Mouse (Mus musculus) kidney, embryonic 14.5 days (tissue): ENCODE results near the gene Eif4g2. TPM values are rescaled to one million over a fixed set of nuclear protein-coding genes. Genes with fewer than 3 reads are reported as not detected.

Source experiments
- ATAC-seq: fragments of 200-750 bp; cut with Nextera tagmentation; 2 replicates; pipeline ENCODE4 v1.8.0; 2017; ENCODE audit warnings: moderate number of reproducible peaks, mild to moderate bottlenecking, moderate TSS enrichment, moderate library complexity; ENCODE audit not compliant: low FRiP score, low TSS enrichment
- H3K27ac ChIP-seq: fragments of 300-500 bp; sonication (generic); 2 replicates; pipeline ENCODE4 v1.5.1; 2014; ENCODE audit warnings: low read depth, mild to moderate bottlenecking, low read length, moderate library complexity, mixed read lengths
- H3K27me3 ChIP-seq: fragments of 300-500 bp; sonication (generic); 2 replicates; pipeline ENCODE4 v1.6.1; 2014; ENCODE audit warnings: mild to moderate bottlenecking, low read length; ENCODE audit not compliant: control insufficient read depth, insufficient read depth
- H3K36me3 ChIP-seq: fragments of 300-500 bp; sonication (generic); 2 replicates; pipeline ENCODE4 v1.6.1; 2014; ENCODE audit warnings: low read length, mixed read lengths; ENCODE audit not compliant: control insufficient read depth, insufficient read depth
- H3K4me1 ChIP-seq: fragments of 300-500 bp; sonication (generic); 2 replicates; pipeline ENCODE4 v1.6.1; 2014; ENCODE audit warnings: low read length, mixed read lengths; ENCODE audit not compliant: control insufficient read depth, insufficient read depth
- H3K4me2 ChIP-seq: fragments of 300-500 bp; sonication (generic); replicated peaks from 2 replicates; pipeline ENCODE4 v1.6.1; 2014; ENCODE audit warnings: low read depth, mild to moderate bottlenecking, low read length
- H3K4me3 ChIP-seq: fragments of 300-500 bp; sonication (generic); 2 replicates; pipeline ENCODE4 v1.5.1; 2014; ENCODE audit warnings: mild to moderate bottlenecking, low read length
- H3K9ac ChIP-seq: fragments of 300-500 bp; sonication (generic); 2 replicates; pipeline ENCODE4 v1.6.1; 2014; ENCODE audit warnings: low read depth, mild to moderate bottlenecking, low read length, moderate library complexity
- H3K9me3 ChIP-seq: fragments of 300-500 bp; sonication (generic); 2 replicates; pipeline ENCODE4 v1.6.1; 2016; ENCODE audit warnings: low read length; ENCODE audit not compliant: control insufficient read depth
- WGBS: fragments of 180-500 bp; shearing (Covaris S2); extraction: QIAGEN DNeasy Blood & Tissue Kit; methylation state at CpG from one replicate; pipeline ENCODE4 v1.1.7; 2014; 5-methylcytosine and 5-hydroxymethylcytosine counted together
- polyA plus RNA-seq: library from polyadenylated mRNA; unstranded; fragments of >200 nt; fragmentation: Nextera tagmentation; extraction: Ambion mirVana; gene quantifications from 2 replicates; pipeline ENCODE4 v1.2.1, GENCODE M21; 2014

Eif4g2 gene
- polyA plus RNA-seq, 1 experiment from 2014 or later, result 1,074 TPM

DNA sequence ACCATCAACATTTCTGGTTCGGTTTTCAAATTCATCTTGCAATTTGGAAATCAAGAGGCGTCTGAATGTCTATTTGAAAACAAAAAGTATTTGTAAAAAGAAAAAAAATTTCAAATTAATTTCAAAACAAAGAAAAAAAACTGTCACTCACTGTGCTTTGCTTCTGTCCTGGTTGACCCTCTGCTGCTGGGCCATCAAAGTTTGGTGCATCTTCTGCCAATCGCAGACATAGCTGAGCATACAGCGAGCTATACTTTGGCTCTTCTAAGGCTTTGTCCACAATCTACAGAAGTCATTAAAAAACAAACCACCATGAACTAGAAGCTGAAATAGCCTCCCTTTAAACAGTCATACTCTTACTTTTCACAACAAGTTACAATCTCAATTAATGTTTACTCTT lies 4.6 kb downstream of the Eif4g2 start:
- Histone ChIP-seq H3K4me1 (peaks cover 15% of the 10 kb centered on the region; the same call in 1 of the 2 replicates), H3K36me3 (peaks cover 83% of the 10 kb centered on the region), H3K4me2 (no peak overlapping the region), H3K27me3 (no peaks in the 10 kb centered on the region), H3K9me3 (no peaks in the 10 kb centered on the region), H3K4me3 (no peak overlapping the region), H3K27ac (no peak overlapping the region), H3K9ac (no peak overlapping the region)
- 93% methylated on average over 4 of the region's 4 CpGs for WGBS
- ATAC-seq, result no peak

GRCm38 (mm10) chr7:111075288-111075687 lies 7.5 kb downstream of the Eif4g2 start:
- Histone ChIP-seq H3K4me3 (no peak overlapping the region), H3K4me2 (no peak overlapping the region), H3K27ac (no peak overlapping the region), H3K9ac (no peak overlapping the region), H3K27me3 (no peaks in the 10 kb centered on the region), H3K9me3 (no peaks in the 10 kb centered on the region), H3K36me3 (peaks cover 98% of the 10 kb centered on the region), H3K4me1 (peaks cover 5% of the 10 kb centered on the region; the same call in 1 of the 2 replicates)
- 88% methylated on average over 4 of the region's 4 CpGs for WGBS
- no peak for ATAC-seq

DNA sequence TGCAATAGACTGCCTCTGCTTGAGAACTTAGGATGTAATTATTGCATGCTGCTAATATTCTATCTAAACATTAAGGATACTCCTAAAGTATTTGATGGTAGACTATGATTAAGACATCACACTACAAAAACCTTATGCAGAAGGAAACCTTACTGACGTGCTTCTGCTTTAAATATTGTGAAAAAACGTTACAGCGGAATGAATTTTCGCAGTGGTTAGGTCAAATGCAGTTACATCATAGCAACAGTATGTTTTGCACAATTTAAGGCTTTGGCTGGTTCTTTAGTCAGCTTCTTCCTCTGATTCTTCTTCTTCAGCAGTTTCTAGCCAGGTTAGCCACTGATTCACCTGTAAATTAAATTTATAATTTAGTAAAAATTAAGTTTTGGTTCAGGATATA lies 10.4 kb downstream of the Eif4g2 start:
- Histone ChIP-seq H3K27me3 (no peaks in the 10 kb centered on the region), H3K4me3 (no peak overlapping the region), H3K9me3 (peaks cover 8% of the 10 kb centered on the region; the same call in 1 of the 2 replicates), H3K4me2 (no peak overlapping the region), H3K27ac (no peak overlapping the region), H3K4me1 (no peaks in the 10 kb centered on the region), H3K36me3 (peaks cover 93% of the 10 kb centered on the region), H3K9ac (no peak overlapping the region)
- no peak for ATAC-seq
- WGBS, result 92% methylated on average over 4 of the region's 4 CpGs

- Histone ChIP-seq H3K4me3 (no peak overlapping the region), H3K4me2 (no peak overlapping the region), H3K4me1 (no peaks in the 10 kb centered on the region), H3K27ac (no peak overlapping the region), H3K9me3 (peaks cover 8% of the 10 kb centered on the region; the same call in 1 of the 2 replicates), H3K36me3 (peaks cover 71% of the 10 kb centered on the region), H3K9ac (no peak overlapping the region), H3K27me3 (no peaks in the 10 kb centered on the region)
- peak; percentile 22; the same call in 1 of the 2 replicates for ATAC-seq
- 93% methylated on average over 2 of the region's 2 CpGs for WGBS
Observed at GRCm38 (mm10) chr7:111070167-111070496, 12.7 kb downstream of the Eif4g2 start.

- H3K36me3 ChIP-seq, result peaks cover 66% of the 10 kb centered on the region
- H3K9ac ChIP-seq, result no peak overlapping the region
- peak; percentile 47; the same call in 1 of the 2 replicates for ATAC-seq
- WGBS, result 95% methylated on average over 7 of the region's 7 CpGs
- no peak overlapping the region for H3K4me2 ChIP-seq
- H3K9me3 ChIP-seq, result peaks cover 8% of the 10 kb centered on the region; the same call in 1 of the 2 replicates
- H3K27ac ChIP-seq, result no peak overlapping the region
- H3K27me3 ChIP-seq, result no peaks in the 10 kb centered on the region
- H3K4me3 ChIP-seq, result no peak overlapping the region
- no peaks in the 10 kb centered on the region for H3K4me1 ChIP-seq
Observed at GRCm38 (mm10) chr7:111069439-111070166, 13.2 kb downstream of the Eif4g2 start.

DNA sequence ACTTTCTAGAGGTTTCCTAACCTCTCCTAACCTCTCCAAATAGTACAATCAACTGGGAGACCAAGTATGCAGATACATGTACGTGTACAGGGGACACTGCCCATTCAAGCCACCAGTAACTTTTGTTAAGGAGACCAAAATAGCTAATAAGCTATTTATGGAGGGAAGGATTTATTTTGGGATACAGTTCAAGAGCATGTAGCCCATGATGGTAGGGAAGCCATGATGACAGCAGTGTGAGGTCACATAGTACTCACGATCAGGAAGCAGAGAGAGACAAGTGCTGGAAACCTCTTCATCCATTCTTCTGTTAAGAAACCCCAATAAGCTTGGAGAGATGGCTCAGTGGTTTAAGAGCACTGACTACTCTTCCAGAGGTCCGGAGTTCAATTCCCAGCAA lies 14.6 kb downstream of the Eif4g2 start:
- WGBS, result 96% methylated on average over 3 of the region's 3 CpGs
- H3K27ac ChIP-seq, result no peak overlapping the region
- no peaks in the 10 kb centered on the region for H3K27me3 ChIP-seq
- H3K4me1 ChIP-seq, result no peaks in the 10 kb centered on the region
- no peak overlapping the region for H3K4me2 ChIP-seq
- no peak for ATAC-seq
- H3K9me3 ChIP-seq, result peaks cover 8% of the 10 kb centered on the region; the same call in 1 of the 2 replicates
- no peak overlapping the region for H3K9ac ChIP-seq
- no peak overlapping the region for H3K4me3 ChIP-seq
- peaks cover 52% of the 10 kb centered on the region for H3K36me3 ChIP-seq

DNA sequence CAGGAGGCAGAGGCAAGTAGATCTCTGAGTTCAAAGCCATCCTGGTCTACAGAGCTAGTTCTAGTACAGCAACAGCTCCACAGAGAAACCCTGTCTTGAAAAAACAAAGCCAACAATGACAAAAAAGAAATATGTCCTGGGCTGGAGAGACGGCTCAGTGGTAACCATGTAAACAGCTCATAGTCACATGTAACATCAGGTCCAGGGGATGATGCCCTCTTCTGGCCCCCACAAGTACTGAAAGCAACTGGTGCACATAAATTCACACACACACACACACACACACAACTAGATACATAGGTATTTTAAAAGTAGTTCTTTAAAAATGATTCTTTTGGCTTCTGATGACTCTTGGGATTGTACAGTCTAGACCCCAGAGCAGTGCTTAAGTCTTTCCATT lies 19.9 kb downstream of the Eif4g2 start:
- ATAC-seq, result no peak
- H3K36me3 ChIP-seq, result peaks cover 5% of the 10 kb centered on the region
- 87% methylated on average over 1 of the region's 1 CpGs for WGBS

DNA sequence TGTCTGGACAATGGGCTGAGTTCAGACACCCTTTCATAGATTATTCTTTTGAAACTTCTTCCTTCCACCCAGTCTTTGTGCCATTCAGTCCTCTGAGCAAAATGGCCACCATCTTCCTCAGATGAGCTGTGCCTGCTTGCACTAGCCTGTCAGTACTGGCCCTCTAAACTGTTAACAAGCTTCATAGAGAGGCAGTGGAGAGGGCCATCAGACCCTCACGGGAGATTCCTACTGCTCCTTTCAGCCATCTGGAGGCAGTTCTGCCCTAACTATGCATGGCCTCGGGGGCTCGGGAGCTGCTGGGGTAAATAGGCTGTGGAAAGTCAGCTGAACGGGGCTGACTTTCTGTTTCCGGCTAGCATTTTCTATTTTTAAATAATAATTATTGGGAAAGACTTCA lies 23.3 kb downstream of the Eif4g2 start:
- WGBS, result 63% methylated on average over 5 of the region's 5 CpGs
- Histone ChIP-seq H3K27me3 (no peaks in the 10 kb centered on the region), H3K27ac (no peak overlapping the region), H3K9ac (no peak overlapping the region), H3K4me1 (no peaks in the 10 kb centered on the region), H3K36me3 (peaks cover 20% of the 10 kb centered on the region), H3K9me3 (no peaks in the 10 kb centered on the region), H3K4me3 (no peak overlapping the region), H3K4me2 (no peak overlapping the region)
- ATAC-seq, result no peak

More for the DNA sequence above, 19.9 kb downstream of the Eif4g2 start:
- H3K4me2 ChIP-seq, result no peak overlapping the region
- no peak overlapping the region for H3K4me3 ChIP-seq
- H3K4me1 ChIP-seq, result no peaks in the 10 kb centered on the region
- H3K9me3 ChIP-seq, result peaks cover 4% of the 10 kb centered on the region; the same call in 1 of the 2 replicates
- no peaks in the 10 kb centered on the region for H3K27me3 ChIP-seq
- no peak overlapping the region for H3K27ac ChIP-seq
- H3K9ac ChIP-seq, result no peak overlapping the region

DNA sequence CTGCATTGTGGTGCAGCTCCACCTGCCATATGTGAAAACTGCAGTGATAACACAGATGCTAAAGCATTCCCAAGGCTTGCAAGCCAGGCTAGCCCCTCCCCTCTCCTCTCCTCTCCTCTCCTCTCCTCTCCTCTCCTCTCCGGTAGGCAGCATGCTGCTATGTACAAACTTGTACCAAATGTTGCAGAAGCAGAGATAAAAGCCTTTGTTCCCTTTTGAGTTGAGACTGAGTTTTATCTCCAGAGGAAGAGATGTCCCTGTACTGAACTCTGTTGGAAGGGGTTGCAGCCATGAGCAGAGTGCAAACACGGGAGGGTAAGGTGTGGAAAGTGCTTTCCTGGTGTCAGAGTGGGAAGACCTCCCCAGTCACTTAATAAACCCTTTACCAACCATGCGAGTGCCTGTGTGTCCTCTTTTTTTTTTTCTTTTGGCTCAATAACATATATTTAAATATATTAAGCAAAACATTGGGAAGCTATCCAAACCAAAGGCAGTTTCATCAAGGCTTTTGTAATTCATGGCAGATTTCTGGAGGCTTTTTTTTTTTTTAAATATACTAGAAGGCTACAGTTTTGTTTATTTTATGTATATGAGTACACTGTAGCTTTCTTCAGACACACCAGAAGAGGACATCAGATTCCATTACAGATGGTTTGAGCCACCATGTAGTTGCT lies 26.7 kb downstream of the Eif4g2 start:
- no peak for ATAC-seq
- H3K27me3 ChIP-seq, result no peaks in the 10 kb centered on the region
- no peak overlapping the region for H3K4me2 ChIP-seq
- H3K9ac ChIP-seq, result no peak overlapping the region
- no peaks in the 10 kb centered on the region for H3K4me1 ChIP-seq
- H3K9me3 ChIP-seq, result no peaks in the 10 kb centered on the region
- H3K4me3 ChIP-seq, result no peak overlapping the region
- H3K27ac ChIP-seq, result no peak overlapping the region
- H3K36me3 ChIP-seq, result peaks cover 54% of the 10 kb centered on the region
- 85% methylated on average over 3 of the region's 3 CpGs for WGBS
